Comparison of ENCODE assay signal across 11 mouse cellular contexts in genomic region chr5:128597381-128597780, GRCm38 (mm10). TPM values are rescaled to one million over a fixed set of nuclear protein-coding genes. Genes with fewer than 3 reads are reported as not detected.
DNase-seq lines count a peak whose midpoint lies in the region; ATAC-seq and TF ChIP-seq lines count a peak whose summit lies in the region.
"Had no signal": no experiment of that assay in that cellular context is flagged by ENCODE, and none has a peak within 500 bp of the region (broad histone marks: within the 10 kb centered on the region; RNA-seq: fewer than 3 reads in every experiment).

No protein-coding gene starts in this region.

- TF ChIP-seq EP300 in stomach, postnatal 0 days (optimal IDR thresholded peaks at IDR 0.05) = no peak

- H3K27me3 ChIP-seq in forebrain, embryonic 10.5 days (ENCODE audit: poor library complexity, severe bottlenecking) = peaks cover 95% of the 10 kb centered on the region
- H3K27me3 ChIP-seq in forebrain, embryonic 16.5 days (replicated peaks; ENCODE audit: control insufficient read depth, insufficient read depth, low read length) = peaks cover 76% of the 10 kb centered on the region
- peaks cover 52% of the 10 kb centered on the region for H3K27me3 ChIP-seq in lung, embryonic 15.5 days
- H3K27me3 ChIP-seq in limb, embryonic 15.5 days = peaks cover 30% of the 10 kb centered on the region
- peaks cover 5% of the 10 kb centered on the region; the same call in 1 of the 2 replicates for H3K27me3 ChIP-seq in stomach, postnatal 0 days (ENCODE audit: control insufficient read depth, insufficient read depth, low read length)

- no peak overlapping the region for H3K9ac ChIP-seq in forebrain, embryonic 16.5 days (replicated peaks; ENCODE audit: low read depth, low read length)
- H3K9ac ChIP-seq in lung, embryonic 15.5 days = no peak overlapping the region
- H3K9ac ChIP-seq in limb, embryonic 15.5 days = no peak overlapping the region
- H3K9ac ChIP-seq in stomach, postnatal 0 days (ENCODE audit: low read length) = no peak overlapping the region

- H3K4me1 ChIP-seq in forebrain, embryonic 10.5 days = peaks cover 66% of the 10 kb centered on the region
- H3K4me1 ChIP-seq in forebrain, embryonic 16.5 days (replicated peaks; ENCODE audit: control insufficient read depth, insufficient read depth, low read length) = peaks cover 39% of the 10 kb centered on the region
- H3K4me1 ChIP-seq in lung, embryonic 15.5 days = peaks cover 34% of the 10 kb centered on the region
- H3K4me1 ChIP-seq in limb, embryonic 15.5 days = peaks cover 48% of the 10 kb centered on the region
- no peaks in the 10 kb centered on the region for H3K4me1 ChIP-seq in stomach, postnatal 0 days (replicated peaks; ENCODE audit: control insufficient read depth, insufficient read depth)

- WGBS in forebrain, embryonic 10.5 days = 4% methylated on average over 4 of the region's 4 CpGs
- WGBS in forebrain, embryonic 16.5 days = 6% methylated on average over 4 of the region's 4 CpGs
- 27% methylated on average over 4 of the region's 4 CpGs for WGBS in lung, embryonic 15.5 days
- WGBS in limb, embryonic 15.5 days = 21% methylated on average over 4 of the region's 4 CpGs
- WGBS in stomach, postnatal 0 days = 28% methylated on average over 4 of the region's 4 CpGs

- ATAC-seq in forebrain, embryonic 16.5 days = no peak
- ATAC-seq in lung, embryonic 15.5 days (ENCODE audit: borderline replicate concordance, extremely low read depth, low FRiP score, low TSS enrichment) = no peak
- no peak for ATAC-seq in limb, embryonic 15.5 days (ENCODE audit: insufficient number of reproducible peaks, low FRiP score, low TSS enrichment, low read depth)
- ATAC-seq in stomach, postnatal 0 days (ENCODE audit: low FRiP score, low TSS enrichment) = no peak

- no peaks in the 10 kb centered on the region for H3K36me3 ChIP-seq in forebrain, embryonic 10.5 days (replicated peaks)
- H3K36me3 ChIP-seq in forebrain, embryonic 16.5 days (ENCODE audit: control insufficient read depth, insufficient read depth) = no peaks in the 10 kb centered on the region
- H3K36me3 ChIP-seq in lung, embryonic 15.5 days = no peaks in the 10 kb centered on the region
- no peaks in the 10 kb centered on the region for H3K36me3 ChIP-seq in limb, embryonic 15.5 days
- no peaks in the 10 kb centered on the region for H3K36me3 ChIP-seq in stomach, postnatal 0 days (ENCODE audit: control insufficient read depth, insufficient read depth, low read length)

- H3K4me3 ChIP-seq in forebrain, embryonic 10.5 days = peak overlapping the region; percentile 38; the same call in 1 of the 2 replicates
- H3K4me3 ChIP-seq in forebrain, embryonic 16.5 days (replicated peaks; ENCODE audit: low read length) = no peak overlapping the region
- no peak overlapping the region for H3K4me3 ChIP-seq in lung, embryonic 15.5 days
- H3K4me3 ChIP-seq in limb, embryonic 15.5 days = peak overlapping the region; percentile 39
- H3K4me3 ChIP-seq in stomach, postnatal 0 days (ENCODE audit: low read depth, low read length) = 0 out of 2 replicates have a peak overlapping the region, but pooled peaks have one; percentile 34

- no peak overlapping the region for H3K4me2 ChIP-seq in forebrain, embryonic 16.5 days (ENCODE audit: low read length)
- H3K4me2 ChIP-seq in lung, embryonic 15.5 days = peak overlapping the region; percentile 52
- peak overlapping the region; percentile 53; the same call in 1 of the 2 replicates for H3K4me2 ChIP-seq in limb, embryonic 15.5 days
- H3K4me2 ChIP-seq in stomach, postnatal 0 days (replicated peaks; ENCODE audit: low read depth) = no peak overlapping the region; the same call in 1 of the 2 replicates

- peaks cover 9% of the 10 kb centered on the region; the same call in 1 of the 2 replicates for H3K9me3 ChIP-seq in forebrain, embryonic 10.5 days
- H3K9me3 ChIP-seq in forebrain, embryonic 16.5 days (ENCODE audit: control insufficient read depth, low read length) = no peaks in the 10 kb centered on the region
- no peaks in the 10 kb centered on the region for H3K9me3 ChIP-seq in lung, embryonic 15.5 days
- no peaks in the 10 kb centered on the region for H3K9me3 ChIP-seq in limb, embryonic 15.5 days
- H3K9me3 ChIP-seq in stomach, postnatal 0 days (ENCODE audit: control insufficient read depth, low read length) = no peaks in the 10 kb centered on the region

- no peak for TF ChIP-seq CTCF in stomach, postnatal 0 days (IDR thresholded peaks at IDR 0.05; ENCODE audit: low read depth)

- peak overlapping the region; percentile 35; the same call in 1 of the 2 replicates for H3K27ac ChIP-seq in forebrain, embryonic 10.5 days
- no peak overlapping the region for H3K27ac ChIP-seq in forebrain, embryonic 16.5 days (ENCODE audit: low read length)
- H3K27ac ChIP-seq in lung, embryonic 15.5 days = no peak overlapping the region
- no peak overlapping the region for H3K27ac ChIP-seq in limb, embryonic 15.5 days
- H3K27ac ChIP-seq in stomach, postnatal 0 days (replicated peaks) = no peak overlapping the region

- no peak for DNase-seq in forebrain, embryonic 10.5 days (ENCODE audit: extremely low spot score, low spot score)
- no peak for DNase-seq in lung, postnatal 14 days
- DNase-seq in stomach, postnatal 0 days (ENCODE audit: low spot score) = no peak
- no peak for DNase-seq in frontal cortex, postnatal 10 days (ENCODE audit: low spot score in 2 of 2)
- no peak for DNase-seq in gastrocnemius, adult 18-20 months (ENCODE audit: low spot score)
- DNase-seq: kidney, adult 2 months; lung, postnatal 36 days; thymus, postnatal 36 days had no signal

RNA-seq across cellular contexts. Expression of gene Fzd10, which starts 3.3 kb away (rescaled TPM):
- 3.0 and 3.5 TPM in 2 replicates for polyA plus RNA-seq in forebrain, embryonic 10.5 days (2016; fragmentation: Nextera tagmentation; extraction: Ambion mirVana)
- polyA plus RNA-seq in forebrain, embryonic 16.5 days (2015; fragmentation: Nextera tagmentation; extraction: Ambion mirVana) = 0.38 and 0.52 TPM in 2 replicates
- 0.98 and 1.0 TPM in 2 replicates for polyA plus RNA-seq in lung, embryonic 15.5 days (2015; fragmentation: Nextera tagmentation; extraction: Ambion mirVana)
- 5.9 and 7.7 TPM in 2 replicates for polyA plus RNA-seq in limb, embryonic 15.5 days (2015; fragmentation: Nextera tagmentation; extraction: Ambion mirVana)
- polyA plus RNA-seq in stomach, postnatal 0 days (2015; fragmentation: Nextera tagmentation; extraction: Ambion mirVana) = 2.8 and 2.9 TPM in 2 replicates
- total RNA-seq in gastrocnemius, adult 18-20 months (2021) = 1 to 10 TPM in 1 of 2 experiments, under 1 TPM in 1; 0.95 to 1.2 TPM

Comparison
In these comparisons a context has a peak if more than half of its experiments do, and no peak if none do; other contexts are left out.
1. H3K4me3 ChIP-seq: peak in forebrain, embryonic 10.5 days (single experiment), limb, embryonic 15.5 days (single experiment) and stomach, postnatal 0 days (single experiment); none in forebrain, embryonic 16.5 days (single experiment) and lung, embryonic 15.5 days (single experiment).
2. H3K4me2 ChIP-seq: peak in lung, embryonic 15.5 days (single experiment) and limb, embryonic 15.5 days (single experiment); none in forebrain, embryonic 16.5 days (single experiment) and stomach, postnatal 0 days (single experiment).